Mouse (Mus musculus) midbrain, embryonic 16.5 days (tissue): ENCODE measurements at regions not wholly inside any gene's neighbourhood (a gene's known extent, or its start where the extent isn't known, plus 50 kb on each side); places are given as distances from the start of the nearest gene placed in this dataset.

ENCODE experiments used
- ATAC-seq: fragments of 200-750 bp; cut with Nextera tagmentation; 2 replicates; pipeline ENCODE4 v1.8.0; 2017; ENCODE audit warnings: moderate TSS enrichment
- H3K27ac ChIP-seq: fragments of 300-500 bp; sonication (generic); 2 replicates; pipeline ENCODE4 v1.5.1; 2014; ENCODE audit warnings: mild to moderate bottlenecking, low read length, mixed read lengths
- H3K27me3 ChIP-seq: fragments of 300-500 bp; sonication (generic); 2 replicates; pipeline ENCODE4 v1.6.1; 2014; ENCODE audit warnings: low read depth, low read length, mixed read lengths; ENCODE audit not compliant: control insufficient read depth, insufficient read depth
- H3K36me3 ChIP-seq: fragments of 300-500 bp; sonication (generic); 2 replicates; pipeline ENCODE4 v1.6.1; 2014; ENCODE audit warnings: mild to moderate bottlenecking, low read length, moderate library complexity, mixed read lengths; ENCODE audit not compliant: control insufficient read depth, insufficient read depth
- H3K4me1 ChIP-seq: fragments of 300-500 bp; sonication (generic); 2 replicates; pipeline ENCODE4 v1.6.1; 2014; ENCODE audit warnings: mild to moderate bottlenecking, low read length, mixed read lengths; ENCODE audit not compliant: control insufficient read depth, insufficient read depth
- H3K4me2 ChIP-seq: fragments of 300-500 bp; sonication (generic); 2 replicates; pipeline ENCODE4 v1.6.1; 2014; ENCODE audit warnings: mild to moderate bottlenecking, low read length, mixed read lengths
- H3K4me3 ChIP-seq: fragments of 300-500 bp; sonication (generic); 2 replicates; pipeline ENCODE4 v1.5.1; 2014; ENCODE audit warnings: low read depth, mild to moderate bottlenecking, low read length, moderate library complexity, mixed read lengths
- H3K9ac ChIP-seq: fragments of 300-500 bp; sonication (generic); 2 replicates; pipeline ENCODE4 v1.6.1; 2014; ENCODE audit warnings: low read depth, low read length, mixed read lengths
- H3K9me3 ChIP-seq: fragments of 300-500 bp; sonication (generic); replicated peaks from 2 replicates; pipeline ENCODE4 v1.6.1; 2014; ENCODE audit warnings: mild to moderate bottlenecking, low read length, mixed read lengths; ENCODE audit not compliant: control insufficient read depth, poor library complexity, severe bottlenecking
- WGBS: fragments of 180-500 bp; shearing (Covaris S2); extraction: QIAGEN DNeasy Blood & Tissue Kit; methylation state at CpG from one replicate; pipeline ENCODE4 v1.1.7; 2014; 5-methylcytosine and 5-hydroxymethylcytosine counted together

GRCm38 (mm10) chr10:6686081-6686474 lies 72.2 kb upstream of the Oprm1 start:
- WGBS: 75% methylated on average over 1 of the region's 1 CpGs
- H3K4me2 ChIP-seq: no peak overlapping the region
- H3K36me3 ChIP-seq: no peaks in the 10 kb centered on the region
- ATAC-seq: no peak; the same call in 1 of the 2 replicates
- no peak overlapping the region for H3K9ac ChIP-seq
- H3K4me1 ChIP-seq: no peaks in the 10 kb centered on the region
- H3K27me3 ChIP-seq: no peaks in the 10 kb centered on the region
- H3K4me3 ChIP-seq: no peak overlapping the region
- no peak overlapping the region for H3K27ac ChIP-seq
- no peaks in the 10 kb centered on the region; the same call in 1 of the 2 replicates for H3K9me3 ChIP-seq
